Mouse (Mus musculus) ES-Bruce4 (cell line): ENCODE measurements around the gene Ttc25.

Experiments used
- CTCF ChIP-seq: IDR thresholded peaks from one replicate; pipeline ENCODE4 v1.8.1; 2011; ENCODE audit warnings: low read depth, low read length
- EP300 ChIP-seq: IDR thresholded peaks from 2 replicates; pipeline ENCODE4 v1.6.1; 2011; ENCODE audit warnings: low read depth, low read length; ENCODE audit not compliant: insufficient read depth
- POLR2A ChIP-seq: IDR thresholded peaks from one replicate; pipeline ENCODE4 v1.8.1; 2011; ENCODE audit warnings: low read length; ENCODE audit not compliant: insufficient read depth

DNA sequence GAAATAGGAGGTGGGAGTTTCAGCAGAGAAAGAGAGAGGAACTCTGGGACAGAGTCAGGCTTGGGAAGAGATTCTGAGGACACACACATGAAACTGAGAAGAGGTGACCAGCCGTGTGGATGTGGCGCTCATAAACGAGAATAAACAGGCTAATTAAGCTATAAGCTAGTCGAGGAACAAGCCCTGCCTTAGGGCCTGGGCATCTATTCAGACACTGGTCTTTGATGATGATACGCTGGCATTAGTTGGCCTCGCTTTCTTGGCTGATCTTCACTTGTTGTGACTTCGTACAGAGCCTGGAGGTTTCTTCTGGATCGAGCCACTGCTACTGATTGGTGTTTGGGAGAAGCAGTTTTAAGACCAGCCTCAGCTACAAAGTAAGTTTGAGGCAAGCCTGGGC lies 39.4 kb upstream of the Ttc25 start:
- TF ChIP-seq CTCF (no peak), POLR2A (no peak), EP300 (no peak)
